Mouse (Mus musculus): Measurements from ENCODE around the gene Neurod2. TPM values are rescaled to one million over a fixed set of nuclear protein-coding genes. Genes with fewer than 3 reads are reported as not detected.

The Neurod2 gene
- polyA plus RNA-seq (2016; fragmentation: Nextera tagmentation; extraction: Ambion mirVana) = 1.3 and 2.3 TPM in 2 replicates

GRCm38 (mm10) chr11:98329081-98329959 lies at the start of gene Neurod2:
TSS of gene Neurod2 (minus strand) at chr11:98329648.
- Histone ChIP-seq H3K9me3 (no peaks in the 10 kb centered on the region), H3K4me1 (peaks cover 32% of the 10 kb centered on the region), H3K4me2 (replicated peaks) (peak within 1 kb of the TSS; percentile 47), H3K36me3 (no peaks in the 10 kb centered on the region), H3K27ac (replicated peaks) (no peak within 1 kb of the TSS), H3K4me3 (peak within 1 kb of the TSS; percentile 39), H3K27me3 (peaks cover 97% of the 10 kb centered on the region), H3K9ac (replicated peaks) (0 out of 2 replicates have a peak within 1 kb of the TSS, but pooled peaks have one; percentile 28)
- no peak for ATAC-seq (ENCODE audit: low FRiP score, low read depth)
- 2% methylated on average over 35 of the region's 38 CpGs for WGBS

GRCm38 (mm10) chr11:98377787-98378186 lies 48.3 kb upstream of the Neurod2 start:
- ATAC-seq (ENCODE audit: low FRiP score, low read depth) = no peak
- Histone ChIP-seq H3K27ac (replicated peaks) (no peak overlapping the region), H3K4me1 (peaks cover 7% of the 10 kb centered on the region; the same call in 1 of the 2 replicates), H3K36me3 (peaks cover 73% of the 10 kb centered on the region), H3K4me3 (no peak overlapping the region), H3K27me3 (no peaks in the 10 kb centered on the region), H3K9ac (replicated peaks) (no peak overlapping the region), H3K9me3 (no peaks in the 10 kb centered on the region), H3K4me2 (replicated peaks) (no peak overlapping the region)
- whole genome bisulfite sequencing = 85% methylated on average over 11 of the region's 11 CpGs

GRCm38 (mm10) chr11:98376756-98377155 lies 47.3 kb upstream of the Neurod2 start:
- 77% methylated on average over 5 of the region's 5 CpGs for WGBS
- Histone ChIP-seq H3K4me3 (no peak overlapping the region), H3K9me3 (no peaks in the 10 kb centered on the region), H3K36me3 (peaks cover 73% of the 10 kb centered on the region), H3K27ac (replicated peaks) (no peak overlapping the region), H3K27me3 (no peaks in the 10 kb centered on the region), H3K4me2 (replicated peaks) (no peak overlapping the region), H3K4me1 (peaks cover 16% of the 10 kb centered on the region), H3K9ac (replicated peaks) (no peak overlapping the region)
- ATAC-seq (ENCODE audit: low FRiP score, low read depth) = no peak

GRCm38 (mm10) chr11:98374266-98374665 lies 44.8 kb upstream of the Neurod2 start:
- Histone ChIP-seq H3K4me2 (replicated peaks) (no peak overlapping the region), H3K9me3 (no peaks in the 10 kb centered on the region), H3K36me3 (peaks cover 55% of the 10 kb centered on the region), H3K27me3 (no peaks in the 10 kb centered on the region), H3K4me3 (no peak overlapping the region), H3K27ac (replicated peaks) (no peak overlapping the region), H3K4me1 (peaks cover 29% of the 10 kb centered on the region), H3K9ac (replicated peaks) (0 out of 2 replicates have a peak overlapping the region, but pooled peaks have one; percentile 20)
- 92% methylated on average over 8 of the region's 8 CpGs for WGBS
- no peak for ATAC-seq (ENCODE audit: low FRiP score, low read depth)

GRCm38 (mm10) chr11:98373244-98373643 lies 43.8 kb upstream of the Neurod2 start:
- H3K4me1 ChIP-seq = peaks cover 29% of the 10 kb centered on the region
- WGBS = 92% methylated on average over 6 of the region's 6 CpGs
- H3K27ac ChIP-seq (replicated peaks) = no peak overlapping the region
- H3K4me3 ChIP-seq = no peak overlapping the region
- no peak overlapping the region for H3K4me2 ChIP-seq (replicated peaks)
- ATAC-seq (ENCODE audit: low FRiP score, low read depth) = no peak
- H3K36me3 ChIP-seq = peaks cover 44% of the 10 kb centered on the region
- H3K9ac ChIP-seq (replicated peaks) = peak overlapping the region; percentile 28; the same call in 1 of the 2 replicates
- H3K27me3 ChIP-seq = no peaks in the 10 kb centered on the region
- no peaks in the 10 kb centered on the region for H3K9me3 ChIP-seq

DNA sequence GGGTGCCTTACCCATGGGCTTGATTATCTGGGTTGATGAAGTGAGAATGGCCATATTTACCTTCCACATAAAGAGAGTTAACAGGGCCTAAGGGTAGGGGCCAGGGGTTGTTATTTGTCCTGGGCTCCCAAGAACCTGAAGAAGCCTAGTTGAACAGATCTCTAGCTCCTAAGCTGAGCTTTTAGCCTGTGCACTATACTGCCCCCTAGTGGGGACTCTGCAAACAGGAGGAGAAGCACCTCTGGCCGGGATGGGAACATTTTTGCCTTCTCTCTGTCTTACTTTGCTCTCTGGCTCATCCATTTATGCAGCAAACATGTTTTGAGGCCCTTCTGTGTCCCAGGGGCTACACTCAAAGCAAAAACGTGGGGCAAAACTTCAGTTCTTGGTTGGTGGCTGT lies 43.0 kb upstream of the Neurod2 start:
- Histone ChIP-seq H3K4me2 (replicated peaks) (peak overlapping the region; percentile 48), H3K4me1 (peaks cover 29% of the 10 kb centered on the region), H3K27ac (replicated peaks) (peak overlapping the region; percentile 82), H3K36me3 (peaks cover 36% of the 10 kb centered on the region), H3K27me3 (no peaks in the 10 kb centered on the region), H3K4me3 (peak overlapping the region; percentile 13), H3K9me3 (no peaks in the 10 kb centered on the region), H3K9ac (replicated peaks) (peak overlapping the region; percentile 44; the same call in 1 of the 2 replicates)
- 9% methylated on average over 2 of the region's 2 CpGs for WGBS
- no peak for ATAC-seq (ENCODE audit: low FRiP score, low read depth)

DNA sequence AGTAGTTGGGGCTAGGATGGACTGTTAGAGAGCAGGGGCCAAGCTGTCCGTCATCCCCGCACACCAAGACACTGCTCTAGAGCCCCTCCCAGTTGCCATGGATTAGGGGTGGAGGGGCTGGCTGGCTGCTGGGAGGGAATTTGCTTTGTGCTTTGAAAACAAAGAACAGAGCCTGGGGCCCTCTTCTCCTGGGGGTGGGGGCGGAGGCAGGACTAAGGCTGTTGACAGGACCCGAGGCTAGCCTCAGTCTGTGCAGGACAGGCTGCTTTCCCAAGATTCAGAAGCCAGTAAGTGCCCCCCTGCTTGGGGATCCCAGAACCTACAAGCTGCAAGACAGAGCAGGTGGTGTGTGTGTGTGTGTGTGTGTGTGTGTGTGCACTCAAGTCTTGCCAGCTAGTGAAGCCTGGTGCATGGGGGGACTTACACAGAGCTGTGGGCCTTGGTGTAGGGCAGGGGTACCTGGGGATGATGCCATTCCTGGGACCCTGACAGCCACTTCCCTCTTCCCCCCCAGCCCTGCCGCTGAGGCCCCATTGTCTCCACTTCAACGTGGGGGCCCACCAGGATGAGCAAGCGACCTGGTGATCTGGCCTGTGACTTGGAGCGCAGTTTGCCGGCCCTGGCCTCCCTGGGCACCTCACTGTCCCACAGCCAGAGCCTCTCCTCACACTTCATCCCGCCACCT lies 42.2 kb upstream of the Neurod2 start:
- Histone ChIP-seq H3K9me3 (no peaks in the 10 kb centered on the region), H3K4me2 (replicated peaks) (peak overlapping the region; percentile 48), H3K9ac (replicated peaks) (peak overlapping the region; percentile 44; the same call in 1 of the 2 replicates), H3K4me1 (peaks cover 29% of the 10 kb centered on the region), H3K36me3 (peaks cover 29% of the 10 kb centered on the region), H3K27me3 (no peaks in the 10 kb centered on the region), H3K4me3 (peak overlapping the region; percentile 13), H3K27ac (replicated peaks) (peak overlapping the region; percentile 82)
- peak; percentile 90 for ATAC-seq (ENCODE audit: low FRiP score, low read depth)
- 17% methylated on average over 9 of the region's 10 CpGs for WGBS

DNA sequence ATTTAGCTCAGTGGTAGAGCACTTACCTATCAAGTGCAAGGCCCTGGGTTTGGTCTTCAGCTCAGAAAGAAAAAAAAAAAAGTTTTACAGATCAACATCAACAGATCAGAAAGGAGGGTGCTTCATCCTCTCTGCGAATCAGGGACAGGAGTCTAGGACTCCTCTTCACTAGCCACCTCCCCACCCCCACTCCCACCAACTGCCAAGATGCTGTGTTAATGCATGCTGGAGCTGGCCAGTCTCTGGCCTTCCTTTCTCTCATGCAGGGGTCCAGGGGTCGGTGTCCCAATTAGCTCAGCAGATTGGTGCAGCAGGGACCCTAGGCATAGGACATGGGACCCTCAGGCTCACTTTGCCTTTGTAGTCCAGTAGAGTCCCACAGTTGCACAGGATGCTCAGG lies 41.1 kb upstream of the Neurod2 start:
- 81% methylated on average over 2 of the region's 2 CpGs for WGBS
- Histone ChIP-seq H3K9me3 (no peaks in the 10 kb centered on the region), H3K9ac (replicated peaks) (no peak overlapping the region), H3K4me2 (replicated peaks) (no peak overlapping the region), H3K4me1 (peaks cover 29% of the 10 kb centered on the region), H3K36me3 (peaks cover 18% of the 10 kb centered on the region), H3K27ac (replicated peaks) (0 out of 2 replicates have a peak overlapping the region, but pooled peaks have one; percentile 82), H3K4me3 (no peak overlapping the region), H3K27me3 (no peaks in the 10 kb centered on the region)
- ATAC-seq (ENCODE audit: low FRiP score, low read depth) = no peak

DNA sequence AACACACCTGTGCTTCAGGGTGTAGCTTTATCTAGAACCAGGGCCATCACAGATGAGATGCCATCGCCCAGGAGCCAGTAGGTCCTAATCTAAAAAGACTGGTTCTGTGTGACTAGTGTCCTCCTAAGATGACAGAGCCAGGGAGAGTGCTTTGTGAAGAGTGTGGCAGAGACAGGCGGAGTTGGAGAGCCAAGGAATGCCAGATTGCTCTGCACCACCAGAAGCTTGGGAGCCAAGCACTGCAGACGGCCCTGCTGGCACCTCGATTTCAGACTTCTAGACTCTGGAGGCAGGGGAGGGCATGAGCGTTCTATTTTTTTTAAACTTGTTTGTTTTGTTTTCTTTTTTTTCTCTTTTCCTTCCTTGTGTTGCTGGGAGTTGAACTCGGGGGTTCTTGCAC lies 39.9 kb upstream of the Neurod2 start:
- H3K4me3 ChIP-seq = no peak overlapping the region
- ATAC-seq (ENCODE audit: low FRiP score, low read depth) = no peak
- H3K9ac ChIP-seq (replicated peaks) = no peak overlapping the region
- no peak overlapping the region for H3K4me2 ChIP-seq (replicated peaks)
- H3K27me3 ChIP-seq = no peaks in the 10 kb centered on the region
- no peak overlapping the region for H3K27ac ChIP-seq (replicated peaks)
- H3K36me3 ChIP-seq = peaks cover 5% of the 10 kb centered on the region
- peaks cover 28% of the 10 kb centered on the region for H3K4me1 ChIP-seq
- no peaks in the 10 kb centered on the region for H3K9me3 ChIP-seq
- 84% methylated on average over 6 of the region's 6 CpGs for WGBS

DNA sequence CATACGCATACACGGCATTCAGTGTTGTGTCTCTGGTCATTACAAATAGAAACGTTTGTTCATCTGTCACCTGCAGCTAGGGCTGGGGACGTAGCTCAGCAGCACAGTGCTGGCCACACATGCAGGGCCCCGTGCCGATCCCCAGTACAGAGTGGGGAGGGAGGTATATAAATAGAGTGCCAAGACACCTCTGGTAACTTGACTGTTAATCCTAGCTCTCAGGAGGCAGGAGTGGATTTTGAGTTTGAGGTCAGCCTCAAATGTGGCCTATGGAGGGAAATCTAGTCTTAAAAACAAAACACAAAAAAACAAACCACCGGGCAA lies 38.4 kb upstream of the Neurod2 start:
- H3K36me3 ChIP-seq = no peaks in the 10 kb centered on the region; the same call in 1 of the 2 replicates
- H3K4me1 ChIP-seq = peaks cover 22% of the 10 kb centered on the region
- no peak overlapping the region for H3K4me3 ChIP-seq
- no peaks in the 10 kb centered on the region for H3K9me3 ChIP-seq
- no peaks in the 10 kb centered on the region for H3K27me3 ChIP-seq
- 86% methylated on average over 7 of the region's 7 CpGs for WGBS
- H3K4me2 ChIP-seq (replicated peaks) = no peak overlapping the region
- H3K9ac ChIP-seq (replicated peaks) = no peak overlapping the region
- no peak for ATAC-seq (ENCODE audit: low FRiP score, low read depth)
- H3K27ac ChIP-seq (replicated peaks) = no peak overlapping the region

DNA sequence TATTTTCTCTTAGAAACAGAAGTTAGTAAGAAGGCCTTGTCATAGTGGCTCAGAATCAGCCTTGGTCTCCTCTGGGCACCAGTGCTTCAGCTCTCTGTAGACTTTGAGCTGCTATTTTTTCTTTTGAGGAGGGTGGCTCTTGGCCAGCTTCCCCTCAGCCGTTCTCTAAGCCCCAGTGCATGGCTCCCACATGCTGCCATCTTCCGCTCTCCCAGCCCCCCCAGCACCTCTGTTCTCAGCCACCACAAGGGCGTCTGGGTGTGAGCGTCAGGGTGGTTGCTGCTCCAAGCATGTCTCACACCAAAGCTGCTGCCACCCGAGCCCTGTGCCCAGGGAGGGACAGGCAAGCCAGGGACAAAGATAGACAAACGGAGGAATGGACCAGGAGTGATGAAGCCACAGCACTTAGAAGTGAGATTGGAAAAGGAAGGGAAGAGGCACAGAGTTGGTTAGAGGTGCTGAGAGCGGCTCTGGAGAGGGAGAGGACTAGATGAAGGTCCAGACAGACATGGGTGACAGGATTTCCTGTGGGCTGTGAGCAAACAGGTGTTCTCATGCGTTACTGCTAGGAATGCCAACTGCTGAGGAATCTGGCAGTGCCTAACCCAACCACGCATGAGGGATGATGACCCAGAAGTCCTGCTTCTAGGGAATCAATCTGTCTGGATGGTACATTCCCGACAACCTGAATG lies 37.9 kb upstream of the Neurod2 start:
- Histone ChIP-seq H3K36me3 (no peaks in the 10 kb centered on the region; the same call in 1 of the 2 replicates), H3K4me1 (peaks cover 19% of the 10 kb centered on the region), H3K4me2 (replicated peaks) (no peak overlapping the region), H3K4me3 (no peak overlapping the region), H3K27ac (replicated peaks) (no peak overlapping the region), H3K27me3 (no peaks in the 10 kb centered on the region), H3K9ac (replicated peaks) (no peak overlapping the region), H3K9me3 (no peaks in the 10 kb centered on the region)
- no peak for ATAC-seq (ENCODE audit: low FRiP score, low read depth)
- WGBS = 85% methylated on average over 10 of the region's 10 CpGs

All from midbrain, embryonic 12.5 days (tissue).